Comparison of ENCODE assay signal across 8 mouse cellular contexts in the genomic region with DNA sequence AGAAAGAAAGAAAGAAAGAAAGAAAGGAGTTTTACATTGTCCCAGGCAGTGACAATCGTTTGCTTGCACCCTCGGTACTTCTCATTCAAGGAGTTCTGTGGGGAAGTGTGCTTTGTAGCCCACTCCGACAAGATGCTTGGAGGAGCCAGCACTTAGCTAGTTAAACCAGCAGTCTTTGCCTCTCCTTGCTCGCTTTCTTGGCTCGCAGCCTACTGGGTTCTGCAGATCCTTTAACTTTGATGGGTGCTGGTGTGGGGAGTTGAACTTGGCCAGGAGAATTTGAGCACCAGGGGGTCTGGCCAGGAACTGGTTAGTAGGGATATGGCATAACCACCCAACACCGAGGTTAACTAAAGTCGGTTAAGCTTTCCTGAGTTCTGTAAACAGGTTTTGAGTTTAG.
DNase-seq lines count a peak whose midpoint lies in the region; ATAC-seq and TF ChIP-seq lines count a peak whose summit lies in the region.

No protein-coding gene starts in this region.

- H3K36me3 ChIP-seq in kidney, postnatal 0 days (ENCODE audit: insufficient read depth, low read length): no peaks in the 10 kb centered on the region
- H3K36me3 ChIP-seq in hindbrain, embryonic 13.5 days: no peaks in the 10 kb centered on the region
- no peaks in the 10 kb centered on the region; the same call in 1 of the 2 replicates for H3K36me3 ChIP-seq in midbrain, embryonic 12.5 days

- DNase-seq in kidney, postnatal 0 days (ENCODE audit: low spot score): no peak
- no peak for DNase-seq in kidney, adult 9 months
- DNase-seq in cerebellum, adult 8-10 months: no peak
- no peak for DNase-seq in gastrocnemius, postnatal 14 days
- DNase-seq in embryo, embryonic 10 days (ENCODE audit: low spot score): no peak

- no peaks in the 10 kb centered on the region for H3K27me3 ChIP-seq in kidney, postnatal 0 days (ENCODE audit: insufficient read depth, low read length)
- no peaks in the 10 kb centered on the region for H3K27me3 ChIP-seq in hindbrain, embryonic 13.5 days
- H3K27me3 ChIP-seq in midbrain, embryonic 12.5 days: no peaks in the 10 kb centered on the region; the same call in 1 of the 2 replicates

- H3K4me2 ChIP-seq in kidney, postnatal 0 days (ENCODE audit: low read length): peak overlapping the region; percentile 82
- peak overlapping the region; percentile 86 for H3K4me2 ChIP-seq in hindbrain, embryonic 13.5 days
- peak overlapping the region; percentile 61 for H3K4me2 ChIP-seq in midbrain, embryonic 12.5 days (replicated peaks)

- no peak for ATAC-seq in kidney, postnatal 0 days (replicated peaks; ENCODE audit: low FRiP score, low read depth)
- no peak for ATAC-seq in hindbrain, embryonic 13.5 days (ENCODE audit: low FRiP score)
- no peak for ATAC-seq in midbrain, embryonic 12.5 days (ENCODE audit: low FRiP score, low read depth)

- H3K4me1 ChIP-seq in kidney, postnatal 0 days (replicated peaks; ENCODE audit: insufficient read depth, low read length): peaks cover 20% of the 10 kb centered on the region
- H3K4me1 ChIP-seq in brown adipose tissue, adult 24 weeks (ENCODE audit: control insufficient read depth, insufficient read depth, insufficient read length, low read length): no peaks in the 10 kb centered on the region
- peaks cover 66% of the 10 kb centered on the region for H3K4me1 ChIP-seq in hindbrain, embryonic 13.5 days (replicated peaks)
- peaks cover 49% of the 10 kb centered on the region for H3K4me1 ChIP-seq in midbrain, embryonic 12.5 days

- H3K9ac ChIP-seq in kidney, postnatal 0 days (ENCODE audit: low read depth, low read length): no peak overlapping the region
- H3K9ac ChIP-seq in hindbrain, embryonic 13.5 days: peak overlapping the region; percentile 91
- H3K9ac ChIP-seq in midbrain, embryonic 12.5 days (replicated peaks): peak overlapping the region; percentile 43; the same call in 1 of the 2 replicates

- intact Hi-C loops in gastrocnemius, postnatal 14 days (cut with DNase I; ENCODE audit: low total_unique reads): no loop called here

- H3K27ac ChIP-seq in kidney, postnatal 0 days: no peak overlapping the region; the same call in 1 of the 2 replicates
- H3K27ac ChIP-seq in brown adipose tissue, adult 24 weeks (replicated peaks; ENCODE audit: low read depth, low read length): no peak overlapping the region
- H3K27ac ChIP-seq in hindbrain, embryonic 13.5 days: peak overlapping the region; percentile 58; the same call in 1 of the 2 replicates
- H3K27ac ChIP-seq in midbrain, embryonic 12.5 days (replicated peaks): 0 out of 2 replicates have a peak overlapping the region, but pooled peaks have one; percentile 99

- WGBS in kidney, postnatal 0 days: 11% methylated on average over 7 of the region's 7 CpGs
- 20% methylated on average over 7 of the region's 7 CpGs for WGBS in hindbrain, embryonic 13.5 days
- 23% methylated on average over 7 of the region's 7 CpGs for WGBS in midbrain, embryonic 12.5 days

- H3K4me3 ChIP-seq in kidney, postnatal 0 days (replicated peaks; ENCODE audit: low read depth, low read length): peak overlapping the region; percentile 74; the same call in 1 of the 2 replicates
- H3K4me3 ChIP-seq in brown adipose tissue, adult 24 weeks (ENCODE audit: insufficient read depth, low read depth, low read length): peak overlapping the region; percentile 5; the same call in 1 of the 2 replicates
- peak overlapping the region; percentile 65 for H3K4me3 ChIP-seq in hindbrain, embryonic 13.5 days
- H3K4me3 ChIP-seq in midbrain, embryonic 12.5 days: peak overlapping the region; percentile 71

- TF ChIP-seq CTCF in kidney, postnatal 0 days (IDR thresholded peaks at IDR 0.05; ENCODE audit: low read depth): no peak

- H3K9me3 ChIP-seq in kidney, postnatal 0 days (replicated peaks; ENCODE audit: low read length): no peaks in the 10 kb centered on the region
- H3K9me3 ChIP-seq in hindbrain, embryonic 13.5 days: no peaks in the 10 kb centered on the region
- H3K9me3 ChIP-seq in midbrain, embryonic 12.5 days: no peaks in the 10 kb centered on the region

Comparison
In these comparisons a context has a peak if more than half of its experiments do, and no peak if none do; other contexts are left out.
1. H3K27ac ChIP-seq: peak in hindbrain, embryonic 13.5 days (single experiment) and midbrain, embryonic 12.5 days (single experiment); none in kidney, postnatal 0 days (single experiment) and brown adipose tissue, adult 24 weeks (single experiment).
2. H3K4me3 ChIP-seq: peak in every context shown above with its lines; median percentile 74 in kidney, postnatal 0 days; 71 in midbrain, embryonic 12.5 days; 65 in hindbrain, embryonic 13.5 days; 5 in brown adipose tissue, adult 24 weeks.
3. Peak in every context shown above with its lines, with median percentiles within 50 percentile points of each other: H3K4me2 ChIP-seq.